Mouse (Mus musculus) urinary bladder, postnatal 10 days (tissue): ENCODE measurements around the gene Gm9833.

Experiments used
- DNase-seq: peaks from one replicate; pipeline ENCODE4 v3.0.0; 2022; ENCODE audit warnings: low spot score

Gm9833 gene

GRCm38 (mm10) chr3:10123615-10124014, 35.7 kb downstream of the Gm9833 start:
- no peak for DNase-seq

- no peak for DNase-seq
Observed at GRCm38 (mm10) chr3:10124071-10124470, 36.2 kb downstream of the Gm9833 start.

GRCm38 (mm10) chr3:10125301-10125700, 37.4 kb downstream of the Gm9833 start:
- no peak for DNase-seq

- no peak for DNase-seq
Observed at GRCm38 (mm10) chr3:10126036-10126435, 38.1 kb downstream of the Gm9833 start.

GRCm38 (mm10) chr3:10126502-10126901, 38.6 kb downstream of the Gm9833 start:
- no peak for DNase-seq

- DNase-seq, result no peak
Observed at GRCm38 (mm10) chr3:10126952-10127351, 39.0 kb downstream of the Gm9833 start.

GRCm38 (mm10) chr3:10127505-10127904, 39.6 kb downstream of the Gm9833 start:
- DNase-seq, result no peak
